Mouse (Mus musculus): ENCODE data around the gene Fez1. TPM values are rescaled to one million over a fixed set of nuclear protein-coding genes. Genes with fewer than 3 reads are reported as not detected.

The Fez1 gene
- 33.1 and 36.7 TPM in 2 replicates for polyA plus RNA-seq (2015; fragmentation: Nextera tagmentation; extraction: Ambion mirVana)

DNA sequence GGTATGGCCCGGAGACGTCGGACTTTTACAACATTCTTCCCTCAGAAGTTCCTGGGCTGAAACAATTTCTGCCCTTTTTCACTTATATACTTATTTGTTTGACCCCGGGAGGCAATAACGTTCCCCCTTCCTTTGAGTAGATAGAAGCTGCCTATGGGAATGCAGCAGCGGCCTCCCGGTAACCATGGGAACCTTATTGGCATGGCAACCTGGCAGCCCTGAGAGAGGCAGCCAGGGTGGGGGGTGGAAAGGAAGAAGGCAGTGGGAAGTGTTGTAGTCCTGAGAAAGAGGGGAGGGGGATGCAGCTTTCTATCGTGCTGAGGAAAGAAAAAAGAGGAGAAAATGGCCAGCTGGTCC is at the start of gene Fez1:
Gene Fez1 (plus strand): TSS at position 221 of the 357 bp plus-strand sequence.
- Histone ChIP-seq H3K27me3 (no peaks in the 10 kb centered on the region), H3K9ac (no peak within 1 kb of the TSS), H3K4me2 (replicated peaks) (peak within 1 kb of the TSS; percentile 46), H3K27ac (0 out of 2 replicates have a peak within 1 kb of the TSS, but pooled peaks have one; percentile 15), H3K4me1 (peaks cover 11% of the 10 kb centered on the region), H3K4me3 (peak within 1 kb of the TSS; percentile 11), H3K9me3 (no peaks in the 10 kb centered on the region), H3K36me3 (no peaks in the 10 kb centered on the region)
- ATAC-seq (ENCODE audit: low FRiP score, low read depth): peak; percentile 89
- whole genome bisulfite sequencing: under 1% methylated on average over 8 of the region's 8 CpGs

DNA sequence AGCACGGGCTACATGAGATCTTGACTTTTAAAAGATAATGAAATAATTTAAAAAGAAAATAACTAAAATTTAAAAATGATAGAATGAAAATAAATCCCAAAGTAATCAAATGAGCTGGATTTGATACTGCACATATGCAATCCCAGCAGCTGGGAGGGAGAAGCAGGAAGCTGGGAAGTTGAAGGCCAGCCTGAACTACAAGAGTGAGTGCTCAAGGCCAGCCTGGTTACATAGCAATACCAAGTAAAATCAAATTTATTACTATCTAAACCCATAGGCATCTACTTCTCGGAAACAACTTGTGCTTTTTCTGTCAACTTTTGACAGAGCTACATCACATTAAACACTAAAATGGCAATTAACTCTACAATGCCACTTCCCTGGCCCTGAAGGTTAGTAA is 37.7 kb upstream of the Fez1 start:
- Histone ChIP-seq H3K4me2 (replicated peaks) (no peak overlapping the region), H3K4me3 (no peak overlapping the region), H3K36me3 (peaks cover 90% of the 10 kb centered on the region), H3K4me1 (no peaks in the 10 kb centered on the region), H3K27ac (no peak overlapping the region), H3K27me3 (no peaks in the 10 kb centered on the region), H3K9ac (no peak overlapping the region), H3K9me3 (no peaks in the 10 kb centered on the region)
- ATAC-seq (ENCODE audit: low FRiP score, low read depth): no peak
- 83% methylated on average over 2 of the region's 2 CpGs for WGBS

GRCm38 (mm10) chr9:36792191-36792590 is 29.5 kb upstream of the Fez1 start:
- no peak for ATAC-seq (ENCODE audit: low FRiP score, low read depth)
- H3K36me3 ChIP-seq: peaks cover 55% of the 10 kb centered on the region
- peaks cover 15% of the 10 kb centered on the region for H3K4me1 ChIP-seq
- H3K27ac ChIP-seq: no peak overlapping the region
- H3K27me3 ChIP-seq: no peaks in the 10 kb centered on the region
- 92% methylated on average over 3 of the region's 3 CpGs for WGBS
- H3K4me2 ChIP-seq (replicated peaks): no peak overlapping the region
- no peak overlapping the region for H3K9ac ChIP-seq
- no peaks in the 10 kb centered on the region for H3K9me3 ChIP-seq
- no peak overlapping the region for H3K4me3 ChIP-seq

DNA sequence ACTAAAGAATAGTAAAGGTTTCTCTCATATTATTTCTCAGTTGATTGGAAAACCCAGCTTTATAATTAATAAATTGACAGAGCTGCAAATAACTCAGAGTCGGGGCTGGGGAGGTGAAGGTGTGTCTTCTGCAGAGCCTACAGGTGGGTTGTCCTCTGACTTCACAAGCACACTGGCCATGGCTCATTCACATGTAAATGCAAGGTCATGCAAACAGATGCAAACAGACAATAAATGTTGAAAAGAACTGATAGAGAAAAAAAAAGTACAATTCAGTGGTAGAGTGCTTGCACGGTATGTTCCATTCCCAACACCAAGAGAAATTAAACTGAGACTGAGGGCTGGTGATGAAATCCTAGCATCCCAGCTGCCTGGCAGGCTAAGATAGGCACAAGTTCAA is 27.2 kb upstream of the Fez1 start:
- 80% methylated on average over 2 of the region's 2 CpGs for WGBS
- Histone ChIP-seq H3K9ac (no peak overlapping the region), H3K4me3 (no peak overlapping the region), H3K27ac (no peak overlapping the region), H3K4me2 (replicated peaks) (no peak overlapping the region), H3K36me3 (peaks cover 34% of the 10 kb centered on the region), H3K9me3 (no peaks in the 10 kb centered on the region), H3K27me3 (no peaks in the 10 kb centered on the region), H3K4me1 (peaks cover 15% of the 10 kb centered on the region)
- ATAC-seq (ENCODE audit: low FRiP score, low read depth): no peak

DNA sequence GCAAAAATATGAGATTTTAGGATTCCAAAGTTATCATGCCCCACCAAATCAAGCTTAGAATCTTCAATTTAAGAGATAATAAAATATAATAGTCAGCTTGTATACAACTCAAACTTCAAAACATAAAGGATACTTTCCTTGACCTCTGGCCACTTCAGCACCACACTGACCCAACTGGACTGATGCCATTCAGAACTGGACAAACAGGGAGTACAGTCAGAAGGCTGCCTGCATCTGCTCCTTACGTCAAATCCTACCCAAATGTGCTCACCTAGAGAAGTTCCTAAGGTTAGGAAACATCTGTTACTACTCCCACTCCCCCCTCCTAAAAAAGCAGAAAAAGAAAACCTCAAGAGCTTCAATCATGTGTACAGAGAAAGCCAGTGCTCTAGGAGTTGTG is 26.1 kb upstream of the Fez1 start:
- peaks cover 15% of the 10 kb centered on the region for H3K4me1 ChIP-seq
- 0 out of 2 replicates have a peak overlapping the region, but pooled peaks have one; percentile 97 for H3K4me3 ChIP-seq
- peak overlapping the region; percentile 82 for H3K4me2 ChIP-seq (replicated peaks)
- 0 out of 2 replicates have a peak overlapping the region, but pooled peaks have one; percentile 97 for H3K9ac ChIP-seq
- WGBS: 72% methylated on average over 1 of the region's 1 CpGs
- no peaks in the 10 kb centered on the region for H3K9me3 ChIP-seq
- peaks cover 23% of the 10 kb centered on the region for H3K36me3 ChIP-seq
- ATAC-seq (ENCODE audit: low FRiP score, low read depth): no peak
- H3K27me3 ChIP-seq: no peaks in the 10 kb centered on the region
- H3K27ac ChIP-seq: no peak overlapping the region

GRCm38 (mm10) chr9:36796224-36796623 is 25.4 kb upstream of the Fez1 start:
- Histone ChIP-seq H3K27me3 (no peaks in the 10 kb centered on the region), H3K9ac (peak overlapping the region; percentile 97), H3K4me3 (peak overlapping the region; percentile 97), H3K27ac (no peak overlapping the region), H3K4me1 (peaks cover 15% of the 10 kb centered on the region), H3K4me2 (replicated peaks) (peak overlapping the region; percentile 82), H3K36me3 (peaks cover 16% of the 10 kb centered on the region), H3K9me3 (no peaks in the 10 kb centered on the region)
- WGBS: 13% methylated on average over 5 of the region's 5 CpGs
- ATAC-seq (ENCODE audit: low FRiP score, low read depth): no peak

DNA sequence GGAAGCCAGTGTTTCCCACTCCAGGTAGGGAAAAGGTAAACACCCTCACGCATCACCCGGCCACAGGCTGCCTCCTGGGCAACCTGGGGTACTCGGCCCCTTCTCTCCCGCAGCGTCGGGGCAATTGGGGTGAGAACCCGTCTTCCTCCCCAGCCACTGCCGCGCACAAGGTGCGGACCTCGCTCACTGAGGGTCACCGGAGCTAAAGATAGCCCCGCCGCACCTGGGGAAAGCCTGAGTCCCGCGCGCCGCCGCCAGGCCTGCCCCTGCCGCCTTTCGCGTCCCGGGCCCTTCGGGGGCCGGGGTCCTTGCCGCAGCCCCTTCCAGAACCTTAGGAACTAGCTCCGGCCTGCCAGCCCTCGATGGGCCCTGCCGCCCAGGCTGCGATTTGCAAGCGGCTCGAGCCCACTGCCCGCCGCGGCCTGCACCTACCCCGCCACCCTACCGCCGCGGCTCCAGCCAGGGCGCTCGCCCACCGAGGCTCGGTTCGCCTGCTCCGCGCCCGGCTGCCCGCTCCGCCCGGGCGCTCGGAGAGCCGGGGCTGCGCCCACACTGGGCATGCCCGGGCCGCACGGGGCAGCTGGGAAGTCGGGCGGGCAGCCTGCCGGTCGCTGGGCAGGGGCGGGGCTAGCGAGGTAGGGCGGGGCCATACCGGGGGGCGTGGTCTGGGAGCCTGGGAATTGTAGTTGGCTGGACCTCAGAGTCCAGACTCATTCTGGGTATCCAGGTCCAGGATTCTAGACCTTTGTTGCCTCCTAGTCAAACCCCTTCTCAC is 24.7 kb upstream of the Fez1 start, which contains the start of gene Ei24:
Gene Ei24 (minus strand): TSS at position 613 of the 775 bp plus-strand sequence.
- Histone ChIP-seq H3K9ac (peak within 1 kb of the TSS; percentile 97), H3K36me3 (peaks cover 9% of the 10 kb centered on the region), H3K4me3 (peak within 1 kb of the TSS; percentile 97), H3K9me3 (no peaks in the 10 kb centered on the region), H3K4me1 (peaks cover 15% of the 10 kb centered on the region), H3K4me2 (replicated peaks) (peak within 1 kb of the TSS; percentile 82), H3K27me3 (no peaks in the 10 kb centered on the region), H3K27ac (peak within 1 kb of the TSS; percentile 67; the same call in 1 of the 2 replicates)
- under 1% methylated on average over 58 of the region's 66 CpGs for WGBS
- ATAC-seq (ENCODE audit: low FRiP score, low read depth): peak; percentile 97

- peaks cover 6% of the 10 kb centered on the region for H3K4me1 ChIP-seq
- WGBS: 82% methylated on average over 2 of the region's 2 CpGs
- H3K9me3 ChIP-seq: no peaks in the 10 kb centered on the region
- H3K27me3 ChIP-seq: no peaks in the 10 kb centered on the region
- no peak overlapping the region for H3K27ac ChIP-seq
- H3K9ac ChIP-seq: no peak overlapping the region
- ATAC-seq (ENCODE audit: low FRiP score, low read depth): no peak
- no peaks in the 10 kb centered on the region for H3K36me3 ChIP-seq
- no peak overlapping the region for H3K4me2 ChIP-seq (replicated peaks)
- no peak overlapping the region for H3K4me3 ChIP-seq
Observed at GRCm38 (mm10) chr9:36801961-36802360, 19.7 kb upstream of the Fez1 start.

DNA sequence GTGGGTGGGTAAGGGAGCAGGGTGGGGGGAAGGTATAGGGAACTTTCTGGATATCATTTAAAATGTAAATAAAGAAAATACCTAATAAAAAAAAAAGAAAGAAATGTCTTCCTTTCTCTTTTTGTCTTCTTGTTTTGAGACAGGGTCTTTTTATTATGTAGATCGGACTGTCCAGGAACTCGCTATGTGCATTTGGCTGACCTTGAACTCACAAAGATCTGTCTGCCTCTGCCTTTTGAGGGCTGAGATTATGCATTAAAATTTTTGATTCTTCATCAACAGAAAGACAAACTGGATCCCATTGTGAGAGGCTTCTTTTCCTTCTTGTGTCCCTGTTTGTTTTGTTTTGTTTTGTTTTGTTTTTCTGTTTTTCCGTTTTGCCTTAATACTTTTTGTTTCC is 18.7 kb upstream of the Fez1 start:
- H3K36me3 ChIP-seq: no peaks in the 10 kb centered on the region
- WGBS: 89% methylated on average over 3 of the region's 3 CpGs
- no peaks in the 10 kb centered on the region for H3K9me3 ChIP-seq
- ATAC-seq (ENCODE audit: low FRiP score, low read depth): no peak
- H3K4me1 ChIP-seq: peaks cover 6% of the 10 kb centered on the region
- H3K27me3 ChIP-seq: no peaks in the 10 kb centered on the region
- H3K27ac ChIP-seq: no peak overlapping the region
- no peak overlapping the region for H3K4me3 ChIP-seq
- H3K9ac ChIP-seq: no peak overlapping the region
- H3K4me2 ChIP-seq (replicated peaks): no peak overlapping the region

DNA sequence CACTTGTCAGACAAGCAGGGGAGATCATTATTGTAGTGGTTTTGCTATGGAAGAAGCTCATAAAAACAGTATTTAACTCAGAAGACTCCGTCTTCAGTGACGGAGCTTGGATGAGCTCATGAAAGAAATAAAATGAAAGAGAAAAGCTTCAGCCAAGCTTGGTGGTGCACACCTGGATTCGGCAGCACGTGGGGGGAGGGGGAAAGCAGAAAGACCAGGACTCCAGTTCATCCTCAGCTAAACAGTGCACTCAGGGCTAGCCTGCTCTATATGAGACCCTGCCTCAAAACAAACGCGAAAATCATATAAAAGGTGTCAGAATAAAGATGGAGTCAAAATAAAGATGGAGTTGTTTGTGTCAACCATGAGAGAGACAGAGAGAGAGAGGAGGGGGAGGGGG is 18.3 kb upstream of the Fez1 start:
- H3K27me3 ChIP-seq: no peaks in the 10 kb centered on the region
- no peak overlapping the region for H3K27ac ChIP-seq
- H3K9ac ChIP-seq: no peak overlapping the region
- H3K4me1 ChIP-seq: peaks cover 6% of the 10 kb centered on the region
- no peak overlapping the region for H3K4me2 ChIP-seq (replicated peaks)
- no peaks in the 10 kb centered on the region for H3K9me3 ChIP-seq
- no peaks in the 10 kb centered on the region for H3K36me3 ChIP-seq
- H3K4me3 ChIP-seq: no peak overlapping the region
- no peak for ATAC-seq (ENCODE audit: low FRiP score, low read depth)
- WGBS: 71% methylated on average over 6 of the region's 6 CpGs

DNA sequence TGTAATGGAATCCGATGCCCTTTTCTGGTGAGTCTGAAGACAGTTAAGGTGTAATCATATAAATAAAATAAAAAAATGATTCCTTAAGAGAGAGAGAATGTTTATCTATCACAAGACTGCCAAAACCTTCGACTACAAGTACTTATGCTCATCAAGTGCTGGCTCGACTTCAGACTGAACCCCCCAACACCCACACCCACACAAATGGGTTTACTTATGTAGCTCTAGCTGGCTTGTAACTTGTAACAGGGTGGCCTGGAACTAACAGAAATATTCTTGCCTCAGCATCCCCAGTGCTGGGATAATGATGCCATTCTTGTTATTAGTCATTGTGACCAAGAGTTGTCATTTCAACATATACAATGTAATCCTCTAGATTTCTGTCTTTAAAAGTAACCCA is 17.7 kb upstream of the Fez1 start:
- no peak overlapping the region for H3K27ac ChIP-seq
- no peak overlapping the region for H3K4me2 ChIP-seq (replicated peaks)
- H3K27me3 ChIP-seq: no peaks in the 10 kb centered on the region
- H3K9me3 ChIP-seq: no peaks in the 10 kb centered on the region
- no peak overlapping the region for H3K4me3 ChIP-seq
- no peak for ATAC-seq (ENCODE audit: low FRiP score, low read depth)
- WGBS: 84% methylated on average over 3 of the region's 3 CpGs
- H3K4me1 ChIP-seq: peaks cover 6% of the 10 kb centered on the region
- H3K36me3 ChIP-seq: no peaks in the 10 kb centered on the region
- no peak overlapping the region for H3K9ac ChIP-seq

- Histone ChIP-seq H3K27me3 (no peaks in the 10 kb centered on the region), H3K27ac (no peak overlapping the region), H3K9me3 (no peaks in the 10 kb centered on the region), H3K4me3 (no peak overlapping the region), H3K9ac (no peak overlapping the region), H3K4me2 (replicated peaks) (no peak overlapping the region), H3K36me3 (no peaks in the 10 kb centered on the region), H3K4me1 (peaks cover 6% of the 10 kb centered on the region)
- 43% methylated on average over 3 of the region's 3 CpGs for WGBS
- ATAC-seq (ENCODE audit: low FRiP score, low read depth): no peak
Observed at GRCm38 (mm10) chr9:36805256-36805975, 16.2 kb upstream of the Fez1 start.

Data from limb, embryonic 13.5 days (tissue).